Mouse (Mus musculus) MN1 (cell line): Measurements from ENCODE around the gene Dhx58.

Source experiments
- DNase-seq: peaks from one replicate; pipeline ENCODE4 v3.0.0-alpha.2; 2016; ENCODE audit warnings: low spot score

Dhx58 gene

DNA sequence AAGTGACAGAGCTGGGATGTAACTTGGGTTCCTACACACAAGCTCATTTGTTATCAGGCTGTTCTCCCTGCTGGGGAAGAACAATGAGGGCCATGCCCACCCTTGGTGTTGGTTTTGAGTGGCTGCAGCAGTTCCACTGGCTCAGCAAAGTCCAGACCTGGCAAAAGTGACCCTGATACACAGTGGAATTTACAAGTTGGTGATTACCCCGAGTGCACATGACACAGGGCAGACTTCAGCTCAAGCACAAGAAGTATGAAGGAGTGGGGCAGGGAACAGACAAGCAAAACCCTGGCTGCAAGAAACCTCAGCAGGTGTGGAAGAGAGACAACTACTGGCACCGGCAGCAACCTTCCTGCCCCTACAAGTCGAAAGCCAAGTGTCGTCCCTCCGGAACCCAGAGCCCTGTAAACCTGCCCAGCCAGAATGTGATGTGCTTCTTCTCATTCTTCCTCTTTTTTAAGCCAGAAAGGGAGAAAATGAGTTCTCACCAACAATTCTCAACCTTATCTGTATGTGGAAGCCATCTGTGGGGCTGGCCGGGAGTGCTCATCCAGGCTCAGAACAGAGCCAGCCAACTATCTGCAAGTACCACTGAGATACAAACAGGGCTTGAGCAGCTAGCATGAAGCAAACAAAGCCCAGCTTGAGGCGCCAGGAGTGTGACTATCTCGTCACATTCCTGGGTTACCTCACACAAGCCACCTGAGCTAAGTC, 17.9 kb upstream of the Dhx58 start:
- DNase-seq, result no peak

DNA sequence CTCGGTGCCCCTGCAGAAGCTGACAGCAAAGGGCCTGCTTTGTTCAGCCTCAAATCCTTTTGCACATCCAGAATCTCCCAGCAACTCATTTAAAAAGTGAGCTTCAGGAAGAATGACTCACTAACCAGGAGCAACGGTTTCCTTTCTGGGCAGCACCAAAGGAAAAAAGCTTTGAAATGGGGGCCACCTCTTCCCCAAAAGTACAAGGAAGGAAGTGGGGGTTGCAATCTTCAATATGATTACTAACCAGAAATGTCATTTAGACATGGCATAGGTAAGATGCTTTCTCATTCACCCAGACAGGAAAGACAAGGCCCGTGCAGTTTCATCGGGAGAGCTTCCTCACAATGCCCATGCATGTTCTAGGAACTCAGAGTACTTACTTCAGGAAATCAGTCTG, 17.2 kb upstream of the Dhx58 start:
- no peak for DNase-seq

DNA sequence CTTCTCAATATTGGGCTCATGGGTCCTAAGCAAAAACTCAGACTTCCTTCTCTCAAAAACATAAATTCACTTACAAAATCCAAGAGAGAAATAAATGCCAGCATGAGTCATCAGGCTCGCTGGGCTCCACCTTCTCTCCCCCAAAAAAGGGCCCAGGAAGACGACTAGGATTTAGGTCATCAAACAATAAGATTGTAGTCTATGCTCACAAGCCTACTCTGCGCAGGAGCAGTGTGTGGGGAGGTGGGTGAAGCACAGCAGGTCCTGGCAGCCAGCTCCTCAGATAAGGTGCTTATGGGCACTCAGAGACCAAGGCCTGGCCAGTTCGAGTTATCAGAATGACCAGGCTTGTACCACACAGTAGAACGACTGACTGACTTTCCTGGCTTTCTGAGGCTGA, 16.3 kb upstream of the Dhx58 start:
- DNase-seq, result no peak

DNA sequence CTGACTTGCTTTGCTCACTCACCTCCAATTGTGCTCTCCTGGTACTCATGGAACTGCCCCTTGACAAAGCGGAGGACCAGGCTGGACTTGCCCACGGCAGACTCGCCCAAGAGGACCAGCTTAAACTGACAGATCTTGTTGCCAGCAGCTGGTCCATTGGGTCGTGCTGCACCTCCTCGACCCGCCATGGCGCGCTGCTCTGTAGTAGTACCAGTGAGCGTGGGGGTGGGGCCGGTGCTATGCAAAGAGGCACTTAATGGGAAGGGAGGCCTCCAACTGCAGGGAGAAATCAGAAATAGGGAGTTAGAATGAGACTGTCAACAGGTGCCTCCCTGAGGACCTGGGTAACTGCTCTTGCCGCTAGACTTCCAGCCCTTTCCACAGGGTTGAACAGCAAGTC, 15.8 kb upstream of the Dhx58 start:
- no peak for DNase-seq

DNA sequence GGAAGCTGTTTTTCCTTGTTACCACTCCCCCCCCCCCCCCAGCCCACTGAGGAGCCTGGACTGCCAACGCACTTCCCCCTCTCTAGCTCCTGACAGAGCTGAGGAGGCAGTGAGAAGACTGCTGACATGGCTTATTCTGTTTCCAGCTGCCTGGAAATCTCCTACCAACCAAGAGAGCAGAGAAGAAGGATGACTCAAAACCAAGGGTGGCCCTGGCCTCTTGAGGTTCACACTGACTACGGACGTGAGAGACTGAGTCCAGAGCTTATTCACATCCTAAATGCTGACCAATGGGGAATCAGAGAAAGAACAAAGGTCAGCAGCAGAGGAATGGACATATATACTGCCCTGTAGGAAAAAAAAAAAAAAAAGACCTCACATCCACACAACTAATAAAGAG, 15.2 kb upstream of the Dhx58 start:
- DNase-seq, result no peak

DNA sequence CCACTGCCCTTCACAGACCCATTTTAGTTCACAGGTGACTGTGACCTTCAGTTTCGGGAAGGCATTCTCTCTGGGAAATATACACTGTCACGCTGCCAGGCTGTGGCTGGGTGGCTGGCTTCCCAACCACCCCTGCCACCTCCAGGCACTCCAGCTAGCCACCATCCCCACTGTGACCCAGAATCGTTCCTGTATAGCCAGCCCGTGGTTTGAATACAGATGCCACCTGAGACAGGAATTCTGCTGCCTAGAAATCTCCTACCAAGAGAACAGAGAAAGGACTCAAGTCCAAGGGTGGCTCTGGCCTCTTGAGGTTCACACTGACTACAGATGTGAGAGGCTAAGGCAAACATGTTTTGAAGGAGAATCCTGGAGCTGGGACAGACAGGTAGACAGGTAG, 14.8 kb upstream of the Dhx58 start:
- DNase-seq, result no peak

DNA sequence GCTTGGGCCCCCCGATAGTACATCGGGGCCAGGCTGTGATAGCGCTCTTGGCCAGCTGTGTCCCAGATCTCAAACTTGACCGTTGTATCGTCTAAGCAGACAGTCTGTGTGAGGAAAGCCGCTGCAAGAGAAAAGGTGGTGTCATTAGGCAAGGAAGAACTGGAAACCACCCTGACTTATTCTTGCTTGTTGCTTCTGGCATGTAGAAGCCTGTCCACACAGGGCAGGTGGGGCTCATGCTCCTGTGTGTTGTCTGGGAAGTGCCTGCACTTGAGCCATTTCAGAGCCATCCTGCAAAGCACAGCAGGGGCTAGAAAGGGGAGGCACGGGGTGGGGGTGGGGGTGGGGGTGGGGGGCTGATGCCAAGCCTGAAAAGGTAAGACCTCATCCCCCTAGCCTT, 14.4 kb upstream of the Dhx58 start:
- no peak for DNase-seq

DNA sequence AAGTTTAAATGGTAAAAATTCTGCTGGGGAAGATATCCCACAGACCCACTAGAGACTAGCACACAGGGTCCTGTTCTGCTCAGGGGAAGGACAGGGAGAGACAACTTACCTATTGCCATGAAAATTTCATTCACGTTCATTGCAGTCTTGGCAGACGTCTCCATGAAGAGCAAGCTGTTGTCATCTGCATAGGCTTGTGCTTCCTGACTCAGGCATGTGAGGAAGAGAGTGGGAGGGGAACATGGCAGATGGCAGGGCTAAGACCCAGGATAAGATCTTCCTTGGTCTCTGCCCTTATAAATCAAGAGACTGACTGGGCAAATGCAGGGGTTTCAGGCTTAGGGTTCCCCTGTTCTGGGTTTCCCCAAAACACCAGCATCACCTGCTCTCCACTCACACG, 12.6 kb upstream of the Dhx58 start:
- no peak for DNase-seq

DNA sequence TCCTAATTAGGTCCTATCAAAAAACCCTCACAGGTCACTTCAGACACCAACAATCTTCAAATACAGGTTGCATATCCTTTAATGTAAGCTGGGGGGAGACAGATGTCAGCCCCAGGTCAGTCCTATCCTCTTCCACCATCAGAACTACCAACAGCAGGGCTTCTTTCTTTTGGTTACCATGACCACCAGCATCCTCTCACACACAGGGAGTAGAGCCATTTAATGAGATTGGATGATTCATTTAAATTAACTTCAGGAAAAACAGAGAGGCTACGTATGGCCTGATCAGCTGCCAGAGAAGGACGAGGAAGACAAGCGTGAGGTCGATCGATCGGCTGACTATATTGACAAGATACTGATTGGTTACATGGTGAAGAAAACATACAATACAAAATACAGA, 10.9 kb upstream of the Dhx58 start:
- DNase-seq, result peak; percentile 54

DNA sequence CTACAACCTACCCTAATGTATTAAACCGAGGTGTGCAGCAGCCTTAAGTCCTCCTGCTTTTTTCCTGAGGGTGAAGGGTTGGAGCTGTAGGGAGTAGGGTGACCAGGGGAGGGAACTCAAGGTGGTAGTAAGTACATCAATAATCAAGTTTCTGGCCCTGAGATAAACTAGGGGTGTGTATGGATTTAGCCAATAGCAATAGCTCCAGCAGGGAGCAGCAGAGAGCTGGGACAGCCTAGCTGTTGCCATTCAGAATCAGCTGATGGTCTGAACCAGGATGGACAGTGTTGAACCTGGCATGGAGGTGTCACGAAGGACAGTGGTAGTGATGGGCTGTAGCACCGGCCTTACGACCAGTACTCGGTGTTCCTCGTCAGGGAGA, 10.5 kb upstream of the Dhx58 start:
- DNase-seq, result peak; percentile 87

DNA sequence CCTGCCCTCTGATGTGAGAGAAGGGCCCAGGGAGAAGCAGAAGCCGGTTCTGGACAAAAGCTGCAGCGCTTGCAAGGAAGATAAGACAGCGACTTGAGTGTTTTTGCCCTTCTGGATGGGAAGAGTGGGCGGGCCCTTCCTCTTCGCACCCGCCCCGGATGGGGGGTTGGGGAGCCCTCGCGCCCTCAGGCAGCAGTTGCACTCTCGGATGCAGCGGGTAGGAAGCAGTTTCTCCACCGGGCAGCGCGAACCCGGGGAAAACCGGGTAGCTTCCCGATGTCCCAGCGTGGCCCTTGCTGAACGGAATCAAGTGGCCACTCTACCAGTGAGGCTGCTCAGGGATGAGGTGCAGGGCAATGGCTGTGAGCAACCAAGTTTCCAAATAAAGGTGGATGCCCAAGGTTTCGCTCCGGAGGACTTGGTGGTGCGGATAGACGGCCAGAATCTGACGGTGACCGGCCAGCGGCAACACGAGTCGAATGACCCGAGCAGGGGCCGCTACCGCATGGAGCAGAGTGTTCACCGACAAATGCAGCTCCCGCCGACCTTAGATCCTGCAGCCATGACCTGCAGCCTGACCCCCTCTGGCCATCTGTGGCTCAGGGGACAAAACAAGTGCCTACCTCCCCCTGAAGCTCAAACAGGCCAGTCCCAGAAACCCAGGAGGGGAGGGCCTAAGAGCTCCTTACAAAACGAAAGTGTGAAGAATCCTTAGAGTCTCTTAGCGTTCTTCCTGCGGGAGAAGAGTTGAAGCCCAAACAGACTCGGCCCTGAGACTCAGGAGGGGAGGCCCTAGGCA, 9.9 kb upstream of the Dhx58 start, which contains the start of gene Hspb9:
TSS of gene Hspb9 (plus strand) at position 116 of the 799 bp plus-strand sequence.
- DNase-seq, result peak; percentile 79

DNA sequence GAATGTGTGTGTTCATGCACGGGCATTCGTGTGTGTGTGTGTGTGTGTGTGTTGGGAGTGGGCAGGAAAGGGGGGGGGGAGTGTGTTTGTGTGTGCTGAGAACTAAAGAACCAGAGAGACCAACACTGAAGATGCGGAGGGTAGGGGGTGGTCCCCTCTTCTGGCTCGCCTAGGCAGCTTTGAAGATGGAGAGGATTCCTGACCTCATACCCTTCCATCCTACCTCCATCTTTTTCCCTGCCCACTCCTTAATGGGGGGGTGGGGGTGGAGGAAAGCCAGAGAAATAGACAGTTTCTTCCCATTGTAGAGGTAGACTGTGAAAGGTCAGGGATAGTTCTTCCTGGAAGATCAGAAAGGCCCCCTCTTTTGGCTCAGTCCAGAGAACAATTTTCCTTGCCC, 9.1 kb upstream of the Dhx58 start:
- no peak for DNase-seq

DNA sequence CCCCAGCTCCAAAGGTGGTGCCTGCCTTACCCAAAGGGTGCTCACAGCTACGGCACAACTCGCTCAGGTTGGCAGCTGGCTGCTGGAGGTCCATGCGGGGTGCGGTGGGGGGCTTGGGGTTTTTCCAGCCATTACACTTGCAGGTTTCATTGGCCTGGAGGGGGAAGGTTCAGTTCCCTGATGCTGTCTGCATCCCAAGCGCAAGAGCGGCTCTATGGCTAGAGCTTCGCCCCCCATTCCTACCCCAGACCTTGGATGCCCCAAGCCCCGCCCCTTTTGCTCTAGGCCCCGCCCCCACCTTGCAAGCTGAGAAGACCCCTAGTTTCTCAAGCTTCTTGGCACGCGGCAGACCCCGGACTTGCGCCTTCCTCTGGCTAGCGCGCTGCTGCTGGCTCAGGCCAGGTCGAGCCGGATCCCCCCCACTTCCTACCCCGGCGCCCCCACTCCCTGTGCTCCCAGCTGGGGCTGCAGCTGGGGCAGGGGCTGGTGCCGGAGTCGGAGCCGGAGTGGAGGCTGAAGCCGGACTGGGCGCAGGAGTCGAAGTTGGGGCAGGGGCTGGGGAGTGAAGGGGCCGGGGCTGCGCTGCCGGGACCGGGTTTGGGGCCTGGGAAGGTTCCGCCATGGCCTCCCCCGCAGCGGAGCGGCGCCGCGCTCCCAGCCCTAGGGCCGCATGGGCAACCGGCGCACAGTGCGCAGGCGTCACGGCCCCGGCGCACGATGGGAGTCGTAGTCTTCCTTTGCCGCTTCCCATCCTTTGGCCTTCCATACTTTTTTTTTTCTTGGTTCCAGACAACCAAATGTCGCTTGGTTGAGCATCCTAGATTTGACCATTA, 7.9 kb upstream of the Dhx58 start, which contains the start of gene Kat2a:
TSS of gene Kat2a (minus strand) at position 683 of the 833 bp plus-strand sequence.
- peak; percentile 86 for DNase-seq

DNA sequence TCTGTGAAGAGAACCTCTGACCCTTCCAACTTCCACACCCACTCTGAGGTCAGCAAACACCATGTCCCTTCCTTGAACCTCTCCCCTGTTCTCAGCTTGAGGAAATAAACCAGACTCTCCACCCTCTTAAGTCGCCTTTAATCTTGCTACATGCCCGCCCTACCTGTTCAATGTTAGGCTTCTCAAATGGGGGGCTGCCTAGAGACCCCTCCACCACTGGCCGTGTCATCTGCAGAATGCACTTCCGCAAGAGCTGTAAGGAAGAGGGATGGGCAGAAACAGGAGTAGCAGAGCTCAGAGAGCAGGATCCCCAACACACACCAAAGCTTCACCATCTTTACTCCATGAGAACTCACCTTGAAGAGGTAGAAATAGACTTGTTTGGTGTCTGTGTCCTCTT, 6.9 kb upstream of the Dhx58 start:
- no peak for DNase-seq

DNA sequence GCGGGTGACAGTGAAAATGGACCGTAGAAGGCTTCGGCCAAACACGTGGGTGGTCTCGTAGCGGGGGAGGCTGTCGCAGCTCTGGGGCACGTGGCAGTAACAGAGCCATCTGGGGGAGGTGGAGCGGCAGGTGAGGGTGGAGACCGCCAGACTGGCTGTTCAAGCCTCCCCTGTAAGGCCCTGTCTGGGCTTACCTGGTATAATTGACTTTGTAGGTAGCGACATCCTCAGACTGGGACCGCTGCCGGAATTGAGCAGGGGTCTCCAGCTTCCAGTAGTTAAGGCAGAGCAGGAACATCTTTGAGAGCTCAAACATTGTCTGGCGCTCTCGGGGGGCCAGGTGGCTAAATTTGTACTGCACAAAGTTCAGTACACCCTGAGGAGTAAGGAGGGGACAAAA, 6.5 kb upstream of the Dhx58 start:
- DNase-seq, result no peak

DNA sequence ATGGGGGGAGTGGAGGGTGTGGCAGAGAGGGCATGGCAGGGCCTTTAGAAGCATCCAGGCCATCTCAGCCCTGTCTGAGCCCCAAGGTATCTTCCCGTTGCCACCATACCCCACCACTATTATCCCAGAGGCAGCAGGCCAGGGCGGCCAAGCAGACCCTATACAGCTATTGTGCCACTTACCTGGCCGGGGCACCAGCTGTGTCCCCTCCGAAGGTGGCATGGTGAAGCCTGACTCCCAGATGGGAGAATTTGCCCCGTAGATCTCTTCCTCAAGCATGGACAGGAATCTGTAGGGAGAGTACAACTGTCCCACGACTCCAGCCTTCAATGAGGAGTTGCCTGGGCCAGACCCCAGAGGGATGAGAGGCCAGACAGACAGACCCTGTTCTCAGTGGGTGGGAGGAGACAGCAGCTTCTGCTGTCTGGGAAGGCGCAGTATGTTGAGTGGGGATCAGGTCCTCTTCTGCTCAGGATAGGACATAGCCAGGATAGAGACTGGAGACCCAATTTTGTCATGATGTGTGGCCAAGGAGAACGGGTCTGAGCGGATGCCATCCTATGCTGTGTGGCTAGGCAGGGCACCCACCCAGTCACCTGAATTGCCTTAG, 5.2 kb upstream of the Dhx58 start:
- DNase-seq, result no peak

DNA sequence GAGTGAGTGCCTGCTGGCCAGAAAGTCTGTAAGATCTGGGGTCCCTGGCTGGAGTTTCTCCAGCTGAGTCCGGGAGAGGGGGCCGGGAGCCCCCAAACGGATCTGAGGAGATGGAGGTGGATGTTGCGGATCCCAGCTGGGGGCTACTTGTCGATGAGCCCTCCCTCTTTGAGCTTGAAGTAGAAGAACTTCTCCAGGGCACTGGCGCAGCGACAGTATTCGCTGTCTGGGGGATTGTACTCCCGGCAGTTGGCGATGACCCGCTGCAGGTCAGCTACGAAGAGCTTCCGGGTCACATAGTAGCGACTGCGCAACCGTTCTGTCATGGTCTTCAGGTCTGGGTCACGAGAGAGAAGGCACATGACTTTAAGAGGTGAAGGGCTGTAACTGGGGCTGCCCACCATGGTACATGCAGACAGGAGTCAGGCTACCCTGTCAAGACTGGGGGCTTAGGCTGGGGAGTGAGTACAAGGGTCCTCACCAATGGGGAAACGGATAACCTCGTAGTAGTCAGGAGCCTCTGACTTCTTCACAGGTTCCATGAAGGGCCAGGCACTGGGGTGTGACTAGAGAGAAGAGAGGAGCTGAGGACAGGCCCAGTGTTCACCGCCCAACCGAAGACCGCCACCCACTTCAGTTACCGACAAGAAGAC, 1.1 kb upstream of the Dhx58 start:
- DNase-seq, result no peak

DNA sequence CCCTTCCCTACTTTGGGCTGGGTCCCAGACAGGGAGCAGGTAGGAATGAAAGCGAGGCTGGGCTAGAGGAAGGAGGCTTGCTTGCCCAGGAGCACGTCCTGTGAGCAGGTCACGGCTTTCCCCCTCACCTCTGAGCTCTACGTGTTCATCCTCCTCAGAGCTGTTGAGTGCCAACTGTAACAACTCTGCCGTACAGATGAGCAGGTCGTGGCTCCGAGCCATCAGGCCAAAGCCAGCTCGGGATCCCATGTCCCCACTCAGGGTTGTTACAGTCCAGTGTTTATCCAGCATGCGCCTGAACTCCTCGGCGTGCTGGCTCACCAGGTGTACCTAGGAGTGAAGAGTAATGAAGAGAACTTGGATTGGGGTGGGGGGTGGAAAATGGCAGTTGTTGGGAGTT, 705 bp downstream of the Dhx58 start:
- no peak for DNase-seq

DNA sequence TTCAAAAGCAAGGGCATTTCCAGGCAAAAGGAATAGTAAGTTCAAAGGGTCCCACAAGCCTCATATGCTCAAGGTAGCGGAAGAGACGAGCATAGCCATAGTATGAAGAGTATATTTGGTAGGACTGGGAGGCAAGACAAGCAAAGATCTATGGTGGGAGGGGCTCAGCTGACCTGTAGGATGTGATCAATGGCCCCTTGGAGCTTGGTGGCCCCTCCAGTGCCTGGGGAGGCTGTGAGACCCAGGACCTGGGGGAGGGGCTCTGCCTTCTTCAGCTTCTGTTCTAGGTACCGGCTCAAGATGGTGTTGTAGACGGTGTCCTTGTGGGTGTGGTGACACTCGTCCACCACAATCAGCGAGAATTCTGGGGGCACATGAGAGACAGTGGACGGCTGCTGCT, 1.2 kb downstream of the Dhx58 start:
- DNase-seq, result no peak

DNA sequence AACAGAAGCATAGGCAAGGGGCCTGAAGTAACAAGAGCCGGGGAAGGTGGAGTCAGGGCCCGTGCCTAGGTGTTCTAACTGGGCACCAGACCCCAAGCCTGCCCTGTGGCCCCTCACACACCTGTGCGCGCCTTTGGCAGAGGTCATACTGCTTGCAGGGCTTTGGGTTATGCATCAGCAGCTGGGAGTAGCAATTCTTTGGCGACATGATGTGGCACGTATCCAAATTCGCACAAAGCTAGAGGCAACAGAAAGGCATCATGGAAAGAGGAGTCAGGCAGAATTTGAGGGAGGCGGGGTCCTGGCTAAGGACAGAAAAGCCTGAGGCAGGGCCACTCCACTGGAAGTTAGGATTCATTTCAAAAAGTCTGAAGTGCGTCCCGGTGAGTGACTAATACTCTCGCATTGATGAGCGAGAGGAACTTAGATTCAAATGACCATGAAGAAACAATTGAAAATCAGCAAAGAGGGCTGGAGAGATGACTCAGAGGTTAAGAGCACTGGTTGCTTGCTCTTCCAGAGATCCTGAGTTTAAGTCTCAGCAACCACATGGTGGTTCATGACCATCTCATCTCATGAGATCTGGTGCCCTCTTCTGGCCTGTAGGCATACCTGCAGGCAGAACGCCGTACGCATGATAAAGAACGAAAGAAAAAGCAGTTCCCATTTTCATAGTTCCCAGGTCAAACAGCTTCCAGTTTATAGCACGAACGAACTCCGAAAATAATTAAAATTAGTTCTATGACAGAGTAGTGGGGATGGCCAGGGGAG, 1.8 kb downstream of the Dhx58 start:
- peak; percentile 85 for DNase-seq

DNA sequence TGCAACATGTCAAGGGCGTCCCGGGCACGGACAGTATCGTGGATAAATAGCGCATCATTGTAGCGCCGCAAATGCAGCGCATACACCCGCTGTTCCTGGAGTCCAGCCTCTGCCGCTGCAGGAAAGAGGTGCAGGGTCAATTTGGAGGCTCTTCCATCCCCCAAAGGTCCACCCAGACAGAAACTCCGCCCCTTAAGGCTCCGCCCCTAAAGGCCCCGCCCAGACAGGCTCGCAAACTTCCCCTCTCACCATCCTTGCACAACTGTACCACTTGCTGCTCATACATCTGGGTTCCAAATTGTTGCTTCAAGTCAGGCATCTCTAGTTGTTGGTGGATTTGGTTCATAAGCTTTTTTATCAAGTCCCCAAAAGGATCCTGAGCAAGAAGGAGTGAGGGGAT, 2.8 kb downstream of the Dhx58 start:
- no peak for DNase-seq
